Mouse (Mus musculus): ENCODE measurements at regions not wholly inside any gene's neighbourhood (a gene's known extent, or its start where the extent isn't known, plus 50 kb on each side); places are given as distances from the start of the nearest gene placed in this dataset.

- no peak for DNase-seq
Observed at GRCm38 (mm10) chr8:8482707-8483480, 178.1 kb downstream of the Efnb2 start.

GRCm38 (mm10) chr8:8477456-8477855, 183.6 kb downstream of the Efnb2 start:
- DNase-seq, result no peak

- DNase-seq, result no peak
Observed at GRCm38 (mm10) chr8:8468552-8468951, 192.5 kb downstream of the Efnb2 start.

- DNase-seq, result no peak
Observed at GRCm38 (mm10) chr8:8466526-8467244, 194.4 kb downstream of the Efnb2 start.

GRCm38 (mm10) chr8:8462455-8462854, 198.6 kb downstream of the Efnb2 start:
- no peak for DNase-seq

GRCm38 (mm10) chr8:8457536-8457935, 203.5 kb downstream of the Efnb2 start:
- DNase-seq, result no peak

- no peak for DNase-seq
Observed at GRCm38 (mm10) chr8:8453944-8454343, 207.1 kb downstream of the Efnb2 start.

GRCm38 (mm10) chr8:8452226-8452625, 208.8 kb downstream of the Efnb2 start:
- no peak for DNase-seq

- DNase-seq, result no peak
Observed at GRCm38 (mm10) chr8:8448911-8449310, 212.1 kb downstream of the Efnb2 start.

- DNase-seq, result no peak
Observed at GRCm38 (mm10) chr8:8441568-8441967, 219.5 kb downstream of the Efnb2 start.

- DNase-seq, result no peak
Observed at GRCm38 (mm10) chr8:8440903-8441302, 220.1 kb downstream of the Efnb2 start.

GRCm38 (mm10) chr8:8426201-8426600, 234.8 kb downstream of the Efnb2 start:
- no peak for DNase-seq

- no peak for DNase-seq
Observed at GRCm38 (mm10) chr8:8423443-8423842, 237.6 kb downstream of the Efnb2 start.

GRCm38 (mm10) chr8:8421713-8422112, 239.3 kb downstream of the Efnb2 start:
- DNase-seq, result peak in 1 of 2 experiments; percentile 7

GRCm38 (mm10) chr8:8419360-8420330, 241.4 kb downstream of the Efnb2 start:
- DNase-seq, result no peak

- no peak for DNase-seq
Observed at GRCm38 (mm10) chr8:8418929-8419328, 242.1 kb downstream of the Efnb2 start.

GRCm38 (mm10) chr8:8418525-8418924, 242.5 kb downstream of the Efnb2 start:
- no peak for DNase-seq

- no peak for DNase-seq
Observed at GRCm38 (mm10) chr8:8416092-8416701, 244.8 kb downstream of the Efnb2 start.

GRCm38 (mm10) chr8:8407357-8407756, 253.7 kb downstream of the Efnb2 start:
- no peak for DNase-seq

GRCm38 (mm10) chr8:8403410-8403809, 257.6 kb downstream of the Efnb2 start:
- no peak for DNase-seq

- DNase-seq, result no peak
Observed at GRCm38 (mm10) chr8:8392303-8392702, 268.7 kb downstream of the Efnb2 start.

- no peak for DNase-seq
Observed at GRCm38 (mm10) chr8:8391321-8391720, 269.7 kb downstream of the Efnb2 start.

GRCm38 (mm10) chr8:8378248-8378647, 282.8 kb downstream of the Efnb2 start:
- no peak for DNase-seq

All from cerebellum, adult 18-20 months (tissue).